Mouse (Mus musculus) spleen, postnatal 0 days (tissue): ENCODE results near the gene Cldn12. TPM values are rescaled to one million over a fixed set of nuclear protein-coding genes. Genes with fewer than 3 reads are reported as not detected.

Experiments
- polyA plus RNA-seq: library from polyadenylated mRNA; unstranded; fragments of >200 nt; fragmentation: Nextera tagmentation; extraction: Ambion mirVana; gene quantifications from 2 replicates; pipeline ENCODE4 v1.2.1, GENCODE M21; 2015

Cldn12 gene
- 2.6 and 2.8 TPM in 2 replicates for polyA plus RNA-seq

DNA sequence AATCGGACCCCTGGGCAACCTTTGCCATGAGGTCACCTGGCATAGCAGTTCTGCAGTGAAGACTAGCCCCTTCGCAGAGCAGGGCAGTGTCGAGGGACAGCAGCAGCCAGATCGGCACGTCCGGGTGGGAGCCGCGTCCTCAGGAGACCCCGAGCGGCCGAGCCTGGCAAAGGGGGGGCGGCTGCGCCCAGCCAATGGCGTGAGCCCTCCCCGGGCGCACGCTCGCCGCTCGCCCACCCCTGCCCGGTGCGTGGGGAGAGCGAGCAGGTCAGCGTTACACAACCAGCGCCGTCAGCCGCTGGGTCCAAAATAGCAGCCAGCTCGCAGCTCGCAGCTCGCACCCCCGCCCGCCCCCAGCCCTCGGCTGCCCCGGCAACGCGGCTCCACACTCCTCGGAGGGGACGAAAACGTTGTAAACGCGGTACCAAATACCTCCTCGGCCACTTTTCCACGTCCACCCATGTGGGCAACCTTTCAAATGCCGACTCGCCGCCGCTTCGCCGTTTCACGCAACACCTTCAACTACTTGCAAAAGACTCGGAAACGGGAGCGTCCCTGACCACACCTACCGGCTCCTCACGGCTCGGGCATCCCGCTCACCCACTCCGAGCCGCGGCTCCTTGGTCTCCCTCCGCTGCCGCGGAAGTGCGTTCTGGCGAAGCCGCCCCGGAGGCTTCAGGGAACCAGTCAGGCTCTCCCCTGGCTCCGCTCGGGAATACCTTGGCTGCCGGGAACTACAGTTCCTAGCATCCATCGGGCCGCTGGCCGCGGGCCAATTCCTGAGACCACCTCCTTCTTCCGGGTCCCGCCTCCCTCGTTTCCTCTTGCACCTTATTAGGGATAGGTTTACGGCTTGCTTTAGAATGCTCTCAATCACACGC is at the start of gene Cldn12:
Gene Cldn12 (minus strand): TSS at position 763 of the 881 bp plus-strand sequence.

GRCm38 (mm10) chr5:5559079-5559740 is 44.5 kb upstream of the Cldn12 start, which contains the start of gene Gtpbp10:
TSS of gene Gtpbp10 (minus strand) at chr5:5559538.

GRCm38 (mm10) chr5:5479043-5479442 is 35.7 kb downstream of the Cldn12 start, which contains the start of gene 1700015F17Rik:
TSS of gene 1700015F17Rik (minus strand) at chr5:5479143.

Other genes starting within 250 kb of the Cldn12 start
- gene Cdk14, start 94.6 kb downstream of the Cldn12 start, polyA plus RNA-seq = 11.4 and 15.4 TPM in 2 replicates
- not detected in 2 replicates for gene 1700015F17Rik, start 35.8 kb downstream of the Cldn12 start, polyA plus RNA-seq
- 8.9 and 9.1 TPM in 2 replicates for gene Gtpbp10, start 44.6 kb upstream of the Cldn12 start, polyA plus RNA-seq
- 0.25 and 0.33 TPM in 2 replicates for gene Gm8773, start 58.8 kb upstream of the Cldn12 start, polyA plus RNA-seq
- gene Cfap69, start 149.3 kb upstream of the Cldn12 start, polyA plus RNA-seq = 0.19 and 0.24 TPM in 2 replicates
- 0.45 TPM in 2 replicates for gene Steap2, start 179.6 kb upstream of the Cldn12 start, polyA plus RNA-seq
- gene Steap1, start 234.4 kb upstream of the Cldn12 start, polyA plus RNA-seq = 0.71 and 0.79 TPM in 2 replicates